Mouse (Mus musculus): ENCODE measurements around the gene Ctla4.

- TF ChIP-seq POLR2A (IDR thresholded peaks at IDR 0.05; ENCODE audit: extremely low read depth, insufficient read depth, low read length) (no peak), CTCF (IDR thresholded peaks at IDR 0.05; ENCODE audit: extremely low read depth, insufficient read depth, low read length) (no peak)
These were observed 24.0 kb downstream of the Ctla4 start for GRCm38 (mm10) chr1:60910796-60911195.

All from cortical plate, adult 2 months (tissue).